Comparison of ENCODE assay signal across 8 mouse cellular contexts in genomic region chr5:142416070-142416775, GRCm38 (mm10). TPM values are rescaled to one million over a fixed set of nuclear protein-coding genes. Genes with fewer than 3 reads are reported as not detected.
DNase-seq lines count a peak whose midpoint lies in the region; ATAC-seq lines count a peak whose summit lies in the region.

No protein-coding gene starts in this region.

- H3K27me3 ChIP-seq in kidney, embryonic 15.5 days, result no peaks in the 10 kb centered on the region

- H3K36me3 ChIP-seq in kidney, embryonic 15.5 days, result peaks cover 21% of the 10 kb centered on the region

- H3K4me1 ChIP-seq in kidney, embryonic 15.5 days, result peaks cover 66% of the 10 kb centered on the region

- H3K4me2 ChIP-seq in kidney, embryonic 15.5 days, result no peak overlapping the region

- H3K27ac ChIP-seq in kidney, embryonic 15.5 days, result peak overlapping the region; percentile 23

- ATAC-seq in kidney, embryonic 15.5 days (replicated peaks; ENCODE audit: low FRiP score), result no peak
- peak; percentile 100 for ATAC-seq in inflammation-experienced regulatory T-cells, adult 6 months

- no peak overlapping the region for H3K9ac ChIP-seq in kidney, embryonic 15.5 days

- H3K4me3 ChIP-seq in kidney, embryonic 15.5 days (replicated peaks), result no peak overlapping the region

- no peak for DNase-seq in kidney, adult 18-20 months
- DNase-seq in T-cell, adult 2 months (ENCODE audit: low spot score), result peak; percentile 77
- peak; percentile 40 to 52 for DNase-seq in natural killer cell, adult 2 months (ENCODE audit: low spot score in 2 of 2)
- DNase-seq in frontal cortex, postnatal 36 days (ENCODE audit: low spot score in 2 of 2), result no peak
- no peak for DNase-seq in left cerebral cortex, adult 18-20 months (ENCODE audit: low spot score in 2 of 2)
- DNase-seq in layer of hippocampus, adult 9-10 months (ENCODE audit: low spot score), result no peak

- WGBS in kidney, embryonic 15.5 days, result 30% methylated on average over 14 of the region's 14 CpGs

- no peaks in the 10 kb centered on the region for H3K9me3 ChIP-seq in kidney, embryonic 15.5 days (replicated peaks)

RNA-seq across cellular contexts. Expression of gene Foxk1, which starts 14.9 kb away (rescaled TPM):
- 6.4 and 7.7 TPM in 2 replicates for polyA plus RNA-seq in kidney, embryonic 15.5 days (2015; fragmentation: Nextera tagmentation; extraction: Ambion mirVana)
- 10 to 100 TPM in 1 of 3 experiments, 1 to 10 TPM in 2; 6.3 to 10.1 (median 8.5) TPM for polyA plus RNA-seq in inflammation-experienced regulatory T-cells, adult 6 months (2017; shearing (Covaris generic))
- 10 to 100 TPM; 40.8 to 41.1 TPM for total RNA-seq in left cerebral cortex, adult 18-20 months (2021)

RNA-seq across cellular contexts. Expression of gene Ap5z1, which starts 47.5 kb away (rescaled TPM):
- 10.2 and 12.9 TPM in 2 replicates for polyA plus RNA-seq in kidney, embryonic 15.5 days (2015; fragmentation: Nextera tagmentation; extraction: Ambion mirVana)
- polyA plus RNA-seq in inflammation-experienced regulatory T-cells, adult 6 months (2017; shearing (Covaris generic)), result 10 to 100 TPM; 16.8 to 19.4 (median 19.1) TPM
- total RNA-seq in left cerebral cortex, adult 18-20 months (2021), result 10 to 100 TPM; 18.3 to 20.5 TPM

Comparison
In these comparisons a context has a peak if more than half of its experiments do, and no peak if none do; other contexts are left out.
1. DNase-seq: peak in T-cell, adult 2 months (single experiment) and natural killer cell, adult 2 months (2 of 2); none in kidney, adult 18-20 months (single experiment), frontal cortex, postnatal 36 days (0 of 2), left cerebral cortex, adult 18-20 months (0 of 2) and layer of hippocampus, adult 9-10 months (single experiment).